In the genomic region with DNA sequence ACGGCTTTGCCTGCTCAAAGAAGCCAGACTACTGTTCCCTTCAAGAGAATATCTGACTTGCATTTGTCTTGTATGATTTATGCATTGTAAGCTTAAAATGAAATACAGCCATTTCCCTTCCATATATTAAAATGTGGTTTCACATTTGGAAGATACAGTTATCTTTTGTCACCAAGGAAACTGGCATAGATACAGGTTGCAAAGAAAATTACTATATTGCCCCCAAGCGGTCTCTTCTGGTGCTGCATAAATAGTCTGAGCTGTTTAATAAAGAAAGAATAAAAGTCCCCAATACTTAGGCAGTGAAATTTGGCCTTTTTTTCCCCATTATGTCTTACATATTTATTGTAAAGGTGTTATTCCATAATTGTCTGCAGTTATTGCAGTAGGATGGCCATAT, we compare ENCODE assay signal across 7 mouse cellular contexts.
DNase-seq lines count a peak whose midpoint lies in the region; ATAC-seq lines count a peak whose summit lies in the region.

No protein-coding gene starts in this region.

- no peak overlapping the region for H3K27ac ChIP-seq in intestine, embryonic 15.5 days
- no peak overlapping the region for H3K27ac ChIP-seq in intestine, embryonic 16.5 days (ENCODE audit: low read length)

- 36% methylated on average over 2 of the region's 2 CpGs for WGBS in intestine, embryonic 15.5 days
- WGBS in intestine, embryonic 16.5 days: 33% methylated on average over 2 of the region's 2 CpGs

- no peak overlapping the region for H3K4me3 ChIP-seq in intestine, embryonic 15.5 days (replicated peaks)
- no peak overlapping the region for H3K4me3 ChIP-seq in intestine, embryonic 16.5 days (ENCODE audit: low read length)

- H3K4me2 ChIP-seq in intestine, embryonic 15.5 days (replicated peaks): no peak overlapping the region
- no peak overlapping the region for H3K4me2 ChIP-seq in intestine, embryonic 16.5 days (ENCODE audit: low read depth, low read length)

- H3K9me3 ChIP-seq in intestine, embryonic 15.5 days: no peaks in the 10 kb centered on the region
- no peaks in the 10 kb centered on the region for H3K9me3 ChIP-seq in intestine, embryonic 16.5 days (ENCODE audit: control insufficient read depth, low read length)

- no peaks in the 10 kb centered on the region for H3K36me3 ChIP-seq in intestine, embryonic 15.5 days
- no peaks in the 10 kb centered on the region for H3K36me3 ChIP-seq in intestine, embryonic 16.5 days (ENCODE audit: control insufficient read depth, insufficient read depth, low read length)

- no peaks in the 10 kb centered on the region for H3K27me3 ChIP-seq in intestine, embryonic 15.5 days (replicated peaks)
- no peaks in the 10 kb centered on the region for H3K27me3 ChIP-seq in intestine, embryonic 16.5 days (replicated peaks; ENCODE audit: control insufficient read depth, insufficient read depth, low read length)

- peak; percentile 3 for DNase-seq in CD4-positive helper T cell, adult 2 months (ENCODE audit: low read depth, low spot score)
- peak; percentile 27 for DNase-seq in R1 (ENCODE audit: low read depth, low spot score)
- peak; percentile 15 to 84 for DNase-seq in frontal cortex, adult 2 months (ENCODE audit: extremely low spot score in 1 of 2, low spot score in 1 of 2)
- DNase-seq in left cerebral cortex, adult 18-20 months (ENCODE audit: low spot score in 2 of 2): peak; percentile 44 to 57
- peak; percentile 7 for DNase-seq in right cerebral cortex, postnatal 25 days

- peak; percentile 31; the same call in 1 of the 2 replicates for ATAC-seq in intestine, embryonic 15.5 days
- no peak for ATAC-seq in intestine, embryonic 16.5 days

- no peaks in the 10 kb centered on the region for H3K4me1 ChIP-seq in intestine, embryonic 15.5 days (replicated peaks)
- H3K4me1 ChIP-seq in intestine, embryonic 16.5 days (ENCODE audit: control insufficient read depth, insufficient read depth, low read length): no peaks in the 10 kb centered on the region; the same call in 1 of the 2 replicates

- H3K9ac ChIP-seq in intestine, embryonic 15.5 days: no peak overlapping the region
- no peak overlapping the region for H3K9ac ChIP-seq in intestine, embryonic 16.5 days (ENCODE audit: low read depth, low read length)
